Mouse (Mus musculus) thymus, adult 18-20 months (tissue): ENCODE results near the gene Psat1.

Experiments used
- DNase-seq, 2 experiments: peaks; one replicate each; pipeline ENCODE4 v3.0.0; 2022; ENCODE audit warnings: mixed read lengths in 2 of 2

Psat1 gene

DNA sequence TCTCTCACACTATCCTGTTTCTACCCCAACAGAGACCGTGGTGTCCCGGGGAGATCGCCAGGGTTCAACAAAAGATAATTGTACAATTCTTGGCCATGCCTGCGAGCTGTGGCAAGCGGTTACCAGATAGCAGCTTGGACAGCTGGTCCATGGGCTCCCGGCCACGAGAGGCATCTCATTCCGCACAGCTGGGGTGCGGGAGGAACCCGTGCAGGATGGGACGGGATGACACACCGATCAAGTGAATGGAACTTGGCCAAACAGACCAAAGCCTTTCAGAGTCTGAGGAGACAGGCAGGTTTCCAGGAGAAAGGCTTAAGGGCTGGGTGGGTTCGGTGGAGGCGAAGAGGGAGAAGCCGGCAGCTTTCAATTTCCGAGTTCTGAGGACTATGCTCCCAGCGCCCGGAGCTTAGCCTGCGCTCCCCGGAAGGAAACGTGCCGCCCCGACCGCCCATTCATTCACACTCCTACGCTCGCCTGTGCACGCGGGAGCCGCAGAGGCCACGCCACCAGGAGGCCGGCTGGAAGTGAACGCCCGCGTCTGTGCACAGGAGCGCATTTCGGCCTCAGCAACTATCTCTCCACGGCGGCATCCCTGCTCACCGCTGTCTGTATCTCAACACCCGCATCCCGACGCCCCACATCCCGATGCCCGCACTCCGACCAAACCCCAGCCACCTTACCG lies 22.8 kb downstream of the Psat1 start:
- DNase-seq = peak; percentile 42 to 45

DNA sequence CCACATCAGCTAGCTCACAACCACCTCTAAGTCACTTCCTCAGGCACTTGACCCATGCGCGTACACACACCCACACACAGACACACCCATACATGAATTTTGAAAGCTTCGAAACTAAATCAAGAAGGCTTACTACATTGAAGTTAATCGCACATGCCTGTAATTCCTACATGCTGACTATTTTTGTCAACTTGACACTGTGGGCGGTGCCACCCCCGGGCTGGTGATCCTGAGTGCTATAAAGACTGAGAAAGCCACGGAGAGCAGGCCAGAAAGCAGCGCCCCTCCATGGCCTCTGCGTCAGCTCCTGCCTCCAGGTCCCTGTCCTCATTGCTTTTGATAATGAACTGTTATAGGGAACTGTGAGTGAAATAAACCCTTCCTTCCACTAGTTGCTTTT lies 23.7 kb downstream of the Psat1 start:
- peak in 1 of 2 experiments; percentile 11 for DNase-seq

GRCm38 (mm10) chr19:15919336-15919735 lies 27.8 kb downstream of the Psat1 start:
- no peak for DNase-seq

GRCm38 (mm10) chr19:15918111-15918510 lies 29.0 kb downstream of the Psat1 start:
- DNase-seq = no peak

DNA sequence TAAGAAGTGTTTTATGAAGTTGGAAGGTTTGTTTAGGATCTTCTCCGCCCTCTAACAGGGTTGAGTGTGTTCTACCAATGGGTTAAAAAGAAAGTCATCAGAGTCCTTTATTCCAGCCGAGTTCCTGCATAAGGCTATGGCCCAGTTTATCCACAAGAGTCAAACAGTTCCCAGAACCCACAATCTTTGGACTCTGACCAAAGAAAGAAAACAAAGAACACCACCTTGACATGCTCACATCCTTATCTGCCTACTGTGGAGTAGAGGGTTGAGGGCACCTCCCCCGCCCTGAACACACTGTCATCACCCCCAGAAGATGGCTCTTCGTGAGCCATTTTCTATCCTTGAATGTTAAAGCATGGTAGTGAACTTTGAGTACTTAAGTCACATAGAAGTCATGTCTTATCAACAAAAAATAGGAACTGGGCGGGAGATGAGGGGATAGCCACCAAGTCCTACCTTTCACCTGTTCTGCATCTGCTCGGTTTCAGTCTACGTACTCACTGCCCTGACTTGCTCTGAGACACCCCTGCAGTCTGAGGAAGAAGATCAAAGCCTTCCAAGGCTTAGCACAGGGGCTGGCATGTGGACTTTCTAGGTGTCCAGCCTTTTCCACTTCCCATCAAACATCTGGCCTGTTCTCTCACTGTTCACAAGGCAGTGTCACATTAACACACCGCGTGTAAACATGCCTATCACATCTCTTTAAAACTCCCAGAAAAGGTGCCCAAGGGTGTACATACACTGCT lies 33.7 kb downstream of the Psat1 start:
- DNase-seq = no peak

GRCm38 (mm10) chr19:15911441-15911840 lies 35.7 kb downstream of the Psat1 start:
- DNase-seq = no peak

GRCm38 (mm10) chr19:15910987-15911386 lies 36.1 kb downstream of the Psat1 start:
- no peak for DNase-seq

- DNase-seq = no peak
Observed at GRCm38 (mm10) chr19:15910488-15910887, 36.6 kb downstream of the Psat1 start.

- DNase-seq = no peak
Observed at GRCm38 (mm10) chr19:15908016-15908415, 39.1 kb downstream of the Psat1 start.

GRCm38 (mm10) chr19:15904734-15905133 lies 42.4 kb downstream of the Psat1 start:
- no peak for DNase-seq

DNA sequence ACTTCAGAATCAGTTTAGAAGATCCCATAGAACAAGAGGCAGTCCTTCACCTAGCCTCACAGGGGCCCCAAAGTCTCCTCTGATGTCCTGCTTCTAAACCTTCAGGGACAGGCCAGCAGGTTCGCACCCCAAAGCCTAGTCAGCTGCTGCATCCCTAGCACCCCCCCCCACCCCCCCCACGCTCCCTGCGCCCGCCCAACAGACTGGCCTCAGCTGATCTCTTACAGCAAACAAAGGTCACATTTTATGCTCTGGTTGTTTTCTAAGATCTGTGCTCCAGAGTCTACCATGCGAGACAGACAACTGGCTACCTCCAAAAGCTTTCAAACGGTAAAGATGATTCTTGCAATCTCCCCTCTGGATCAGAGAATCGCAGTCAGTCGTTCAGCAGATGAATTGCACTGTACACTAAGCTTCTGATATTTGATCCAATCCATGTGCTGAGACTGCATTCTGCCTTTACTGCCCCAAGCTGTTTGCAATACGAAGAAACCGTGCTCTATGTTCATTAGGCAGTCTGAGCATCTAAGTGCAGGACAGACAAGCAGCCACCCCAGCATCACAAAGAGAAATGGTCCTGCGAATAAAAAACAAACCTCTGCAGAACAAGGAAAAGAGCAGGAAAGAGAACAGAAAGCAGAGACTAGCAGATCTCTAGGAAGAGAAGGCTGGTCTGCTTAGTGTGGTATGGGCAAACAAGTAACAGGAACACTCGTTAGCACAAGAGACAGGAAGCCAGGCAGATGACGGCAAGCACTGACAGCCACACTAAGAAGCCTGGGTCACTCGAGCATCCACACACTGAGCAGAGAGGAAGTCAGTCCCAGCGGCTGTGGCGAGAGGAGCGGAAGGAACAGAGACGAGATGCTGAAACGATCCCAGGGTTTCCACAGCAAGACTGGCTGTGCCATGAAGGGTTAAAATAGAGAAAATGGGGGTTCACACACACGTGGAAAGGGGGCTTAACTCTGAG lies 43.3 kb downstream of the Psat1 start:
- DNase-seq = no peak

- no peak for DNase-seq
Observed at GRCm38 (mm10) chr19:15895681-15896080, 51.5 kb downstream of the Psat1 start.

- no peak for DNase-seq
Observed at GRCm38 (mm10) chr19:15892146-15892545, 55.0 kb downstream of the Psat1 start.

DNA sequence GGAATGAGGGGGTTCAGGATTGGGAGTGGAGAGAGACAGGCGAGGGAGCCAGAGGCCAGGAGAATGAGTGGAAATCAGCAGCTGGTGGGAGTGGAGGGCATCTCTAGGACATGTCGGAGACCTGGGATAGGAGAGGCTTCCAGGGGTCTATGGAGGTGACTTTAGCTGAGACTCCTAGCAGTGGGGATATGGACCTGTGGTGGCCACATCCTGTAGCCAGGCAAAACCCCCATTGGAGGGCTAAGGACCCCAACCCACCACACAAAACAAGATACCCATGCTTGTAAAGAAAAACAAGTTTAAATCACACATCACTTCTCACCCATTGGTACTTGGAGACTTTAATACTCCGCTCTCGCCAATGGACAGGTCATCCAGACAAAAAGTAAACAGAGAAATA lies 58.7 kb downstream of the Psat1 start:
- no peak for DNase-seq

- DNase-seq = peak in 1 of 2 experiments; percentile 4
Observed at GRCm38 (mm10) chr19:15882705-15883426, 64.3 kb downstream of the Psat1 start.

GRCm38 (mm10) chr19:15880731-15881130 lies 66.4 kb downstream of the Psat1 start:
- DNase-seq = no peak

DNA sequence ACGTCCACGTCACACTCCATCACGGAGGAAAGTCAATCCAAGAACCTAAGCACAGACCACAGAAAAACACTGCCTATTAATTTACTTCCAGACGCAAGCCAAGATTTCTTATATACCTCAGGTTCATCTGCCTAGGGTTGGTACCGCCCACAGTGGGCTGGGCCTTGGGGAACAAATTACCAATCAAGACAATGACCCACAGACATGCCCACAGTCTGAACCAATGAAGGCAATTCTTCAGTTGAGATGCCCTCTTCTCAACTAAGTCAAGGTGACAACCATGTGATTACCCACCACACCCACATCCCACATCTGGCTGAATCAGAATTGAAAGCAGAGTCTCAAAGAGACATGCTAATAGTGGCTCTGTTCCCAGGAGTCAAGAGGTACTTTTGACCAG lies 67.9 kb downstream of the Psat1 start:
- DNase-seq = no peak

DNA sequence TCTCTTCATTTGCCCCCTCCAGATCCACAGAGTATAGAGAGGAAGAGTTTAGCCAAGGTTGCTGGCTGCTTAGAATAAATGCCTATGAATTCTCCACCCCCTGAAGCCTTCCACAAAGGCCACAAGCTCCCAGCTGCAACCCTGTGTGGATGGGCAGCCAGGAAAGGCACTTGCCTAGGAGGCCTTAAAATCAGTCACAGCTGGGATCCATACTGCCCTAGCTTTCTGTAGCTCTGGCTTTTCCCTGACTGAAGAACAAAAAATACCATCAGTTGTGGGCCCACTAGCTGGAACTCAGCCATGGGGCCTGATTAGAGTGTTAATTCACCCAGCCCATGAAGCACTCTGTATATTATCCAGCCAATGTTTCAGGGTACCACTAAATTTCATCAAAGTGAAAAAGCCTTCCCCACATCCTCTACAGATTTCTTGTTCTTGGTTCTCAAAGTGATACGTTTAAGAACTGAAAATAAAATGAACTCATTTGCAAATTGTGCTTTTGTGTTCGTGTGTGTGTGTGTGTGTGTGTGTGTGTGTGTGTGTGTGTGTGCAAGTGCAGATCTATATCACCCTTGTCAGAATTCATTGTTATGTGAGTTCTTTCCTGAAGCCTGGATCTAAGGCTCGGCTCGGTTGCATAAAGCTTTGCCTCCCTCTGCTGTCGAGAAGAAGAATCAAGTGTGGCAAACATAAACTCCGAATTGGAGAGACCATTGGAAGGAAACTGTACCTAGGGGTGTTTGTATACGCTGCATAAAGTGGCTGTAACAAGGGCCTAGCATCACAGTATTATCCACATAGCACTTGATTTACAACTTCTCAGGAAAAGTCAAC lies 78.1 kb downstream of the Psat1 start:
- DNase-seq = no peak

DNA sequence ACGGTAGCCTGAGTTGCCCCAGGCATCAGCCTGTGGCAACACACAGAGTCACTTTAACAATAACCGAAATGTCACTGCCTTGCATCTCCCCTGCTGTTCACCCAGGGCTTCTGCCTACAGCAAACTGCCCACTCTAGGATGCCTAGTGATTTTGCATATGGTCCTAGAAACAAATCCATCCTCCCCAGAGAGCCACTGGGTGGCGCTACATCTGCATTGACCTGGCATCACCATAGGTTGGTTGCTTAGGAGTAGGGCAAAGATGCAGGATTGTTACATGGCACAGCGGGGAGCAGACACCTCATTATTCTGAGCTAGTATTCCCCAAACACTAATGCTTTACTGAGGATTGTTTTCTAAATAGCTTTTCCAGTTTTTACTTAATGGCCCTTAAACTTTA lies 80.3 kb downstream of the Psat1 start:
- no peak for DNase-seq

- DNase-seq = no peak
Observed at GRCm38 (mm10) chr19:15866126-15866525, 81.0 kb downstream of the Psat1 start.

DNA sequence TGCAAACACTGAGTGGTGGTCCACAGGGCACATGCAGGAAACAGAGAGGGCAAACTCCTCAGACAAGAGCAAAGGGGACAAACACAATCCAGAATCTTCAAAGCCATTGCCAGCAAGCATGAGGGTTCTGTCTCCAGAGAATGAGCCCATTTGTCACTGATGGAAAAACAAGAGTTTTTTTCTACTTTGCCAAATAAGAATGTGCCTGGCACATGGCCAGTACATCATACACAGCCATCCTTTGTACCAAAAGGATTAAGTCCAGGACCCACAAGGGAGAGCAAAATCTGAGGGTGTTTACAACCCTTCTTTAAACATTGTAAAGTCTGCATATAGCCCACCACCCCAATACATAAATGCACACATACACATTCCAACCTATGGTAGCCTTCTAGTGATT lies 81.7 kb downstream of the Psat1 start:
- no peak for DNase-seq

- DNase-seq = no peak
Observed at GRCm38 (mm10) chr19:15864129-15864528, 83.0 kb downstream of the Psat1 start.
